Mouse (Mus musculus): ENCODE data around the gene Exoc4.
A peak's percentile ranks its signal among the peaks of the same experiment; 100 is the strongest.

Gene Exoc4

GRCm38 (mm10) chr6:33476134-33476533 lies 227.2 kb downstream of the Exoc4 start:
- DNase-seq (ENCODE audit: low read depth): no peak

GRCm38 (mm10) chr6:33484568-33484967 lies 235.7 kb downstream of the Exoc4 start:
- DNase-seq (ENCODE audit: low read depth): no peak

- no peak for DNase-seq (ENCODE audit: low read depth)
Observed at GRCm38 (mm10) chr6:33489788-33490187, 240.9 kb downstream of the Exoc4 start.

GRCm38 (mm10) chr6:33496141-33496855 lies 247.4 kb downstream of the Exoc4 start:
- no peak for DNase-seq (ENCODE audit: low read depth)

GRCm38 (mm10) chr6:33497348-33497747 lies 248.5 kb downstream of the Exoc4 start:
- peak; percentile 26 for DNase-seq (ENCODE audit: low read depth)

- DNase-seq (ENCODE audit: low read depth): no peak
Observed at GRCm38 (mm10) chr6:33502388-33502787, 253.5 kb downstream of the Exoc4 start.

GRCm38 (mm10) chr6:33503381-33503780 lies 254.5 kb downstream of the Exoc4 start:
- no peak for DNase-seq (ENCODE audit: low read depth)

GRCm38 (mm10) chr6:33507134-33507533 lies 258.2 kb downstream of the Exoc4 start:
- DNase-seq (ENCODE audit: low read depth): no peak

GRCm38 (mm10) chr6:33515391-33515790 lies 266.5 kb downstream of the Exoc4 start:
- DNase-seq (ENCODE audit: low read depth): no peak

- no peak for DNase-seq (ENCODE audit: low read depth)
Observed at GRCm38 (mm10) chr6:33516798-33517197, 267.9 kb downstream of the Exoc4 start.

GRCm38 (mm10) chr6:33517890-33518410 lies 269.1 kb downstream of the Exoc4 start:
- no peak for DNase-seq (ENCODE audit: low read depth)

- no peak for DNase-seq (ENCODE audit: low read depth)
Observed at GRCm38 (mm10) chr6:33525695-33526366, 276.9 kb downstream of the Exoc4 start.

GRCm38 (mm10) chr6:33540356-33540755 lies 291.5 kb downstream of the Exoc4 start:
- no peak for DNase-seq (ENCODE audit: low read depth)

GRCm38 (mm10) chr6:33542712-33543111 lies 293.8 kb downstream of the Exoc4 start:
- peak; percentile 66 for DNase-seq (ENCODE audit: low read depth)

GRCm38 (mm10) chr6:33551934-33552333 lies 303.0 kb downstream of the Exoc4 start:
- no peak for DNase-seq (ENCODE audit: low read depth)

GRCm38 (mm10) chr6:33560925-33561324 lies 312.0 kb downstream of the Exoc4 start:
- no peak for DNase-seq (ENCODE audit: low read depth)

GRCm38 (mm10) chr6:33561911-33562310 lies 313.0 kb downstream of the Exoc4 start:
- no peak for DNase-seq (ENCODE audit: low read depth)

GRCm38 (mm10) chr6:33575947-33576346 lies 327.1 kb downstream of the Exoc4 start:
- DNase-seq (ENCODE audit: low read depth): no peak

GRCm38 (mm10) chr6:33608469-33608868 lies 359.6 kb downstream of the Exoc4 start:
- no peak for DNase-seq (ENCODE audit: low read depth)

- peak; percentile 16 for DNase-seq (ENCODE audit: low read depth)
Observed at GRCm38 (mm10) chr6:33613978-33614377, 365.1 kb downstream of the Exoc4 start.

- DNase-seq (ENCODE audit: low read depth): no peak
Observed at GRCm38 (mm10) chr6:33618590-33618989, 369.7 kb downstream of the Exoc4 start.

GRCm38 (mm10) chr6:33620701-33621100 lies 371.8 kb downstream of the Exoc4 start:
- DNase-seq (ENCODE audit: low read depth): no peak

- DNase-seq (ENCODE audit: low read depth): no peak
Observed at GRCm38 (mm10) chr6:33625931-33626330, 377.0 kb downstream of the Exoc4 start.

Measured in fibroblast of lung, adult 2 months (primary cell).